Mouse (Mus musculus) liver, embryonic 11.5 days (tissue): ENCODE data around the gene Il1r2. TPM values are rescaled to one million over a fixed set of nuclear protein-coding genes. Genes with fewer than 3 reads are reported as not detected.

Experiments used
- ATAC-seq: fragments of 200-750 bp; cut with Nextera tagmentation; replicated peaks from 2 replicates; pipeline ENCODE4 v1.8.0; 2017; ENCODE audit warnings: moderate number of reproducible peaks, mild to moderate bottlenecking, moderate TSS enrichment, moderate library complexity; ENCODE audit not compliant: low FRiP score
- DNase-seq: peaks from one replicate; pipeline ENCODE4 v3.0.0-alpha.2; 2017; ENCODE audit warnings: low spot score
- H3K27ac ChIP-seq: fragments of 300-500 bp; sonication (generic); 2 replicates; pipeline ENCODE4 v1.5.1; 2014; ENCODE audit warnings: mild to moderate bottlenecking, low read depth, low read length, control low read depth
- H3K27me3 ChIP-seq: fragments of 300-500 bp; sonication (generic); replicated peaks from 2 replicates; pipeline ENCODE4 v1.6.1; 2014; ENCODE audit warnings: low read length, mixed read lengths; ENCODE audit not compliant: control insufficient read depth, insufficient read depth
- H3K36me3 ChIP-seq: fragments of 300-500 bp; sonication (generic); 2 replicates; pipeline ENCODE4 v1.6.1; 2014; ENCODE audit warnings: mild to moderate bottlenecking, low read length, moderate library complexity, mixed read lengths; ENCODE audit not compliant: control insufficient read depth, insufficient read depth
- H3K4me1 ChIP-seq: fragments of 300-500 bp; sonication (generic); replicated peaks from 2 replicates; pipeline ENCODE4 v1.6.1; 2014; ENCODE audit warnings: low read length, mixed read lengths; ENCODE audit not compliant: control insufficient read depth, insufficient read depth
- H3K4me2 ChIP-seq: fragments of 300-500 bp; sonication (generic); 2 replicates; pipeline ENCODE4 v1.6.1; 2014; ENCODE audit warnings: mild to moderate bottlenecking, control low read depth, moderate library complexity
- H3K4me3 ChIP-seq: fragments of 300-500 bp; sonication (generic); 2 replicates; pipeline ENCODE4 v1.5.1; 2014; ENCODE audit warnings: low read depth, low read length, control low read depth
- H3K9ac ChIP-seq: fragments of 300-500 bp; sonication (generic); 2 replicates; pipeline ENCODE4 v1.6.1; 2014; ENCODE audit warnings: low read depth, low read length, control low read depth
- H3K9me3 ChIP-seq: fragments of 300-500 bp; sonication (generic); 2 replicates; pipeline ENCODE4 v1.6.1; 2016; ENCODE audit warnings: low read length, inconsistent platforms, mixed read lengths; ENCODE audit not compliant: control insufficient read depth
- WGBS: fragments of 180-500 bp; shearing (Covaris S2); extraction: QIAGEN DNeasy Blood & Tissue Kit; methylation state at CpG from one replicate; pipeline ENCODE4 v1.1.7; 2014; 5-methylcytosine and 5-hydroxymethylcytosine counted together
- polyA plus RNA-seq: library from polyadenylated mRNA; unstranded; fragments of >200 nt; fragmentation: Nextera tagmentation; extraction: Ambion mirVana; gene quantifications from 2 replicates; pipeline ENCODE4 v1.2.1, GENCODE M21; 2014

Il1r2 gene
- polyA plus RNA-seq, 1 experiment from 2014 or later: 0.53 TPM

DNA sequence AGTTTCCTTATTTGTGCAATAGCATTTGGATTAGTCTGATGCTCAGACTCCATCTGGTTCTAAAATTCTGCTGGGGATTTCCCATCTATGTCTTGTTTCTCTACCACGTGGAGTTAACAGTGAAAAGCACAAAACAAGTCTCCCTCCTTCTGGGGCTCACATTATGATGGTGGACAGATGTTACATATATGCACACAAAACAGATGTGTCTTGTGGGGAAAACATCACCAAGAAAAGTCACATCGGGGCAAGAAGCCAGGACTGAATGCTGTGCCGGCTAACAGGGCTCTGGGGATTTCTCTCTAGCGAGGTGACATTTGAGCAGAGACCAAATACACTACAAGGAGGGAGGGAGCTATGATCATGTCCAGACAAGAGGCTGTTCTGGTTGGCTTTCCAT lies 32.8 kb downstream of the Il1r2 start:
- ATAC-seq: no peak
- H3K27ac ChIP-seq: no peak overlapping the region
- no peaks in the 10 kb centered on the region for H3K4me1 ChIP-seq
- no peaks in the 10 kb centered on the region for H3K27me3 ChIP-seq
- H3K4me3 ChIP-seq: no peak overlapping the region
- H3K9ac ChIP-seq: no peak overlapping the region
- no peaks in the 10 kb centered on the region for H3K9me3 ChIP-seq
- H3K36me3 ChIP-seq: no peaks in the 10 kb centered on the region
- no peak overlapping the region for H3K4me2 ChIP-seq
- no peak for DNase-seq
- 83% methylated on average over 4 of the region's 4 CpGs for WGBS

DNA sequence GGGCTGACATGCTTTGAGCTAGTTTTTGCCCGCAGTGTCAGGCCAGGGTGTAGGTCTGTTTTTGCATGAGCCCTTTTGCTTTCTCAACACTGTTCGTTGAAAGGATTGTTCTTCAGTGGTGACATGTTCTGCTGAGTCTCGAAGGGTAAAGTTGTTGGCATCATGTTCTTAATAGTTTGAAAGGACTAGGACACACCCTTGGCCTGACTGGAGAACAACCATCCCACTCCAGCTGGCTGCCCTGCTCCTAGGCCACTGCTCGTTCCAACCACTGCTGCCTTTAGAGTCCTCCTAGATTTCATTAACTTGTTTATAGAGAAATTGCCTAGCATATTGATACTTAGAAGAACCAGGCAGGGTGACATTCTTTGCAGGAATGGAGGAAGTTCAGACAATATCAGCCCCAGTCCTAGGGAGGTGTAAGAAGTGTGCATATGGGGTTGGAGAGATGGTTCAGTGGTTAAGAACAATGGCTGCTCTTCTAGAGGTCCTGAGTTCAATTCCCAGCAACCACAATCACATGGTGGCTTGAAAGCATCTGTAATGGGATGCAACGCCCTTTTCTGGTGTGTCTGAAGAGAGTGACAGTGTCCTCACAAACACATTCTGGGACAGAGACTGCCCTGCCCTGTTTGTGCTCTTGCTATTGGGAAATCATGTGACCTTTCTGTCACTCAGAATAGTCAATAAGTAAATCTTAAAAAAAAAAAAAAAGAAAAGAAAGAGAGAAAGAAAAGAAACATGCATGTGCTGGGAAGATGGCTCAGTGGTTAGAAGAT lies 34.3 kb downstream of the Il1r2 start:
- no peaks in the 10 kb centered on the region for H3K9me3 ChIP-seq
- no peaks in the 10 kb centered on the region for H3K27me3 ChIP-seq
- 77% methylated on average over 5 of the region's 5 CpGs for WGBS
- no peak overlapping the region for H3K4me2 ChIP-seq
- no peak overlapping the region for H3K27ac ChIP-seq
- no peak for DNase-seq
- no peak overlapping the region for H3K9ac ChIP-seq
- H3K36me3 ChIP-seq: no peaks in the 10 kb centered on the region
- H3K4me1 ChIP-seq: no peaks in the 10 kb centered on the region
- no peak for ATAC-seq
- H3K4me3 ChIP-seq: no peak overlapping the region

DNA sequence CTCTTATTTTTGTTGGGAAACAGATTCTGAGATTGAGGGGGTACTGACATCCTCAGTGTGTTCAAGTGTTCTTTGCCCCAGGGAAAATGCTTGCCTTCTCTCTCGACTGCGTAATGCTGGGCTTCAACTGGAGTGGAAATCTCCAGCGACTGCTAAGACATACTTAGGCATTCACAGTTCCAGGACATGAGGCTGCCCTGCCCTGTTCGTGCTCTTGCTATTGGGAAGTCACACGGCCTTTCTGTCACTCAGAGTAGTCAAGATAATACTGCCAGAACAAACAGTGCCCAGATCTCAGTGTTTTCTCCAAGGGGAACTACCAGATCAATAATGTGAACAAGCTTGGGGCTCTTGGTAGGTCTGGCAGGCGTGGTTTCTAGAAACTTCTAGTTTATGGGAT lies 35.9 kb downstream of the Il1r2 start:
- Histone ChIP-seq H3K9me3 (no peaks in the 10 kb centered on the region), H3K4me1 (no peaks in the 10 kb centered on the region), H3K27ac (no peak overlapping the region), H3K9ac (no peak overlapping the region), H3K36me3 (no peaks in the 10 kb centered on the region), H3K4me3 (no peak overlapping the region), H3K4me2 (no peak overlapping the region), H3K27me3 (no peaks in the 10 kb centered on the region)
- WGBS: 60% methylated on average over 6 of the region's 6 CpGs
- DNase-seq: no peak
- ATAC-seq: no peak

DNA sequence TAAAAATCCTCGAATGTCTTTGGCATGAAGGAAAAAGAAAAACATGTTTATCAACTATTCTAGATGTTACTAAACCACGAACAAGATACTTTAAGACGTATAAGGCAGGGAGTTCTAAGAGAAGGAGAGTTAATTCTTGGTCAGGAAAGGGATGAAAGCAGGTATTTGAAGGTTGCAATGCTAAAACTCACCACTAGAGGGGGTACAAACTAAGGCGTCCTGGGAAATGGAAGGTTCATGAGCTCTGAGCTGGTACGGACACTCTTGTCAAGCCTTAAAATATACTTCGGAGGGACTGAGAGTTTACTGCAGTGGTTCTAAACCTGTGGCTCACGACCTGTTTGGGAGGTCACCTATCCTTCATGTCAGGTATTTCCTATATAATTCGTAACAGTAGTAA lies 41.4 kb downstream of the Il1r2 start:
- Histone ChIP-seq H3K4me1 (no peaks in the 10 kb centered on the region), H3K4me3 (no peak overlapping the region), H3K36me3 (no peaks in the 10 kb centered on the region), H3K27me3 (no peaks in the 10 kb centered on the region), H3K27ac (no peak overlapping the region), H3K9me3 (no peaks in the 10 kb centered on the region), H3K4me2 (no peak overlapping the region), H3K9ac (no peak overlapping the region)
- 44% methylated on average over 8 of the region's 8 CpGs for WGBS
- no peak for ATAC-seq
- DNase-seq: no peak

DNA sequence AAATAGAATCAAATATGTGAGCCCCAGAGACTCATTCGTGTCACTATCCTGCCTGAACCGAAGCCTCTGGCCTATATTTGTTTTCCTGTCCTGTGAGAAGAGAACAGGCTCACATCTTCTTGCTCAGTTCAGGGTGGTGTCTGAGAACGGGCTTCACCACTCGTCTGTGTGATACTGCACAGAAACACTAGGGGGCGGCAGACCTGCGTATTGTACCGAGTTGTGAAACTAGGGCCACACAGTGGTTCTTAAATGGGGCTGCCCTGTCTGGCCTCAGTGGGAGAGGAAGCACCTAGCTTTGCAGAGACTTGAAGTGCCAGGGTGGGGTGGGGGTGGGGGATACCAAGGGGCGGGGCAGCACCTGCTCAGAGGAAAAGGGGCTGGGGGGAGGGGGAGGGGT lies 42.5 kb downstream of the Il1r2 start:
- no peaks in the 10 kb centered on the region for H3K4me1 ChIP-seq
- peak; percentile 58 for ATAC-seq
- H3K9me3 ChIP-seq: no peaks in the 10 kb centered on the region

DNA sequence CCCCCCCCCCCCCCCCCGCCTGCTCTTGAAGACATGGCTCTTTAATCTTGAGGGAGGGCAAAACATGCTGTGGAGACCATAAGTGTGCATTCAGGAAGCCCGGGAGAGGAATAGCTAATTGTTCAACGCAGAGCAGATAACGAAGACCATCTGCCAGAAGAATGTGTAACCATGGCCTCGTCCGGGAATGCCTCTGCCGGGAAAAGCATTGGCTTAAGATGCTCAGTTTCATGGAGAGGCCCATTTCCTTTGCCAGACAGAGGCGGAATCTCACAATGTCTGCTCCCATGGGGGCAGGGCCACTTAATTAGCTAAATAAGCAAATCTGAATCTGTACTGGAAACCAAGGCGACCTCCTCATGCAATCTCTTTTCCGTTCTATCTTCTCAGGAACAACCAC lies 43.7 kb downstream of the Il1r2 start:
- WGBS: 54% methylated on average over 9 of the region's 10 CpGs
- Histone ChIP-seq H3K27me3 (no peaks in the 10 kb centered on the region), H3K4me2 (no peak overlapping the region), H3K9me3 (no peaks in the 10 kb centered on the region), H3K36me3 (no peaks in the 10 kb centered on the region), H3K27ac (no peak overlapping the region), H3K9ac (no peak overlapping the region), H3K4me3 (no peak overlapping the region), H3K4me1 (no peaks in the 10 kb centered on the region)
- ATAC-seq: no peak
- DNase-seq: no peak

More for the DNA sequence above, 42.5 kb downstream of the Il1r2 start:
- H3K4me3 ChIP-seq: no peak overlapping the region
- no peak overlapping the region for H3K27ac ChIP-seq
- no peaks in the 10 kb centered on the region for H3K27me3 ChIP-seq
- H3K9ac ChIP-seq: no peak overlapping the region
- no peaks in the 10 kb centered on the region for H3K36me3 ChIP-seq
- peak; percentile 76 for DNase-seq
- H3K4me2 ChIP-seq: no peak overlapping the region
- WGBS: 8% methylated on average over 8 of the region's 8 CpGs

DNA sequence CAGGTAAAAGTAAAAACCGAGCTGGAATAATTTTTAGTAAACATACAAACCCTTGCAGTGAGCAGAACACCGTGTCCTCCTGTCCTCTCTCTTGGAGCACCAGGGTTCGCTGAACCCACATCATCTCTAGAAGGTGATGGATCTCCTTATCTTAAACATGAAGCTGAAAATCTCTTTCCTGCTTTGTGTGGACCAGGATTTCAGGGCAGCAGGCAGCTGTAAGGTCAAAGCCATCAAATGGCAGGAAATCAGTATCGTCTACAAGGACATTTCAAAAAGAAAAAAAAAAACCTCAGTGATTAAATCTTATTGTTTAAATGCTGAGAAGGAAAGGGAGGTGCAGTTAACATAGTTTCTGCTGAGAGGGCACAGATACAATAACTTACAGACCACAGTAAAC lies 50.4 kb downstream of the Il1r2 start:
- WGBS: 56% methylated on average over 4 of the region's 4 CpGs
- ATAC-seq: no peak

DNA sequence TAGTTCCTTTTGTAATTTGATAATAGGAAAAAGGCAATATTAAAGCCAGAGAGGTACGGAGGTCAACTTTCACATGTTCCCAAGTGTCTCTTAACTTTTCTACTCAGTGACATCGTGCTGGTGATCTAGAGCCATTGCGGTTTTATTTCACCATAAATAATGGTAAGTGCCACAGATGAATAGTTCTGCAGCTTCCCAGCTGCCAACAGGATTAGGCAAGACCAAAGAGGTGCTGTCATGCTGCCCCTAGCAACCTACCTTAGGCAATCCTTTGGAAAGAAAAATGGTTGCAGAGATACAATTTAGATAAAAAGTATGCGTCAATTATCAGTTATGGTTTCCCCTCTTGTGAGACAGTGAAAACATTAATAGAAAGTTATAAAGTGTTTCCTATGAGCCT lies 54.6 kb downstream of the Il1r2 start:
- H3K4me3 ChIP-seq: no peak overlapping the region
- DNase-seq (no peak), ATAC-seq (no peak)
- no peaks in the 10 kb centered on the region for H3K4me1 ChIP-seq
- no peaks in the 10 kb centered on the region for H3K27me3 ChIP-seq
- H3K9me3 ChIP-seq: no peaks in the 10 kb centered on the region
- no peak overlapping the region for H3K27ac ChIP-seq
- 81% methylated on average over 4 of the region's 4 CpGs for WGBS
- no peaks in the 10 kb centered on the region for H3K36me3 ChIP-seq
- no peak overlapping the region for H3K4me2 ChIP-seq
- H3K9ac ChIP-seq: no peak overlapping the region

More for the DNA sequence above, 50.4 kb downstream of the Il1r2 start:
- no peaks in the 10 kb centered on the region for H3K9me3 ChIP-seq
- no peak overlapping the region for H3K4me3 ChIP-seq
- no peak overlapping the region for H3K4me2 ChIP-seq
- H3K27me3 ChIP-seq: no peaks in the 10 kb centered on the region
- DNase-seq: no peak
- H3K27ac ChIP-seq: no peak overlapping the region
- H3K9ac ChIP-seq: no peak overlapping the region
- no peaks in the 10 kb centered on the region for H3K4me1 ChIP-seq
- H3K36me3 ChIP-seq: no peaks in the 10 kb centered on the region

DNA sequence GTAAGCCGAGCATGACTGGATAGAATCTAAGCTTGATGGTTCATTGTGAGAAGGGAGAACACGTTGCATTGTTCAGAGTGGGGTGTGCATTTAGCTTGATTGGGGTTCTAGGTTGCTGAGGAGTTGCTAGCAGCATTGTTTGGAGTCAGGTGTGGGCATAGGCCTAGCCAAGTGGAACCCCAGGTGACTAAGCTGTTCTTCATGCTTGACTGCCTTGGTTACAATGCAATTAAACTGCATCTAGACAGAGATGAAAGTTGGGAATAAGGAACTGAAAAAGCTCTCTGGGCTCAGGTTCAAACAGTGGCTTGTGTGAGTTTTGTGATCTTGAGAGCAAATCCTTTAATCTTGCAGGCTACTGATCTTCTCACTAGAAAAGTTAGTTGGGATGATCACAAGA lies 55.4 kb downstream of the Il1r2 start:
- H3K36me3 ChIP-seq: no peaks in the 10 kb centered on the region
- no peak for DNase-seq
- 57% methylated on average over 2 of the region's 2 CpGs for WGBS
- ATAC-seq: no peak
- no peaks in the 10 kb centered on the region for H3K27me3 ChIP-seq
- H3K27ac ChIP-seq: no peak overlapping the region
- H3K9ac ChIP-seq: no peak overlapping the region
- no peak overlapping the region for H3K4me3 ChIP-seq
- H3K4me1 ChIP-seq: no peaks in the 10 kb centered on the region
- H3K4me2 ChIP-seq: no peak overlapping the region
- H3K9me3 ChIP-seq: no peaks in the 10 kb centered on the region
